Mouse (Mus musculus) stomach, postnatal 0 days (tissue): ENCODE results near the gene Slc6a11. TPM values are rescaled to one million over a fixed set of nuclear protein-coding genes. Genes with fewer than 3 reads are reported as not detected.

Experiments
- ATAC-seq: fragments of 200-750 bp; cut with Nextera tagmentation; 2 replicates; pipeline ENCODE4 v1.8.0; 2017; ENCODE audit not compliant: low FRiP score, low TSS enrichment
- DNase-seq: peaks from one replicate; pipeline ENCODE4 v3.0.0-alpha.2; 2016; ENCODE audit warnings: low spot score
- H3K27ac ChIP-seq: fragments of 300-500 bp; sonication (generic); replicated peaks from 2 replicates; pipeline ENCODE4 v1.5.1; 2014; ENCODE audit warnings: mild to moderate bottlenecking, control low read depth
- H3K27me3 ChIP-seq: fragments of 300-500 bp; sonication (generic); 2 replicates; pipeline ENCODE4 v1.6.1; 2014; ENCODE audit warnings: low read length; ENCODE audit not compliant: control insufficient read depth, insufficient read depth
- H3K36me3 ChIP-seq: fragments of 300-500 bp; sonication (generic); 2 replicates; pipeline ENCODE4 v1.6.1; 2014; ENCODE audit warnings: low read length, mixed read lengths; ENCODE audit not compliant: control insufficient read depth, insufficient read depth
- H3K4me1 ChIP-seq: fragments of 300-500 bp; sonication (generic); replicated peaks from 2 replicates; pipeline ENCODE4 v1.6.1; 2014; ENCODE audit warnings: antibody characterized with exemption; ENCODE audit not compliant: control insufficient read depth, insufficient read depth
- H3K4me2 ChIP-seq: fragments of 300-500 bp; sonication (generic); replicated peaks from 2 replicates; pipeline ENCODE4 v1.6.1; 2014; ENCODE audit warnings: low read depth, mild to moderate bottlenecking, control low read depth, moderate library complexity
- H3K4me3 ChIP-seq: fragments of 300-500 bp; sonication (generic); 2 replicates; pipeline ENCODE4 v1.5.1; 2014; ENCODE audit warnings: low read depth, low read length, control low read depth
- H3K9ac ChIP-seq: fragments of 300-500 bp; sonication (generic); 2 replicates; pipeline ENCODE4 v1.6.1; 2014; ENCODE audit warnings: mild to moderate bottlenecking, low read length, control low read depth, mixed read lengths
- H3K9me3 ChIP-seq: fragments of 300-500 bp; sonication (generic); 2 replicates; pipeline ENCODE4 v1.6.1; 2016; ENCODE audit warnings: low read length; ENCODE audit not compliant: control insufficient read depth
- CTCF ChIP-seq: IDR thresholded peaks from 2 replicates; pipeline ENCODE4 v1.5.1; 2016; ENCODE audit warnings: antibody characterized with exemption, low read depth, mild to moderate bottlenecking, moderate library complexity
- EP300 ChIP-seq: optimal IDR thresholded peaks from 2 replicates; pipeline ENCODE3; 2016; ENCODE audit warnings: antibody characterized with exemption
- WGBS: fragments of 180-500 bp; shearing (Covaris S2); extraction: QIAGEN DNeasy Blood & Tissue Kit; methylation state at CpG from one replicate; pipeline ENCODE4 v1.1.7; 2014; 5-methylcytosine and 5-hydroxymethylcytosine counted together
- polyA plus RNA-seq: library from polyadenylated mRNA; unstranded; fragments of >200 nt; fragmentation: Nextera tagmentation; extraction: Ambion mirVana; gene quantifications from 2 replicates; pipeline ENCODE4 v1.2.1, GENCODE M21; 2015

Gene Slc6a11
- polyA plus RNA-seq, 1 experiment from 2014 or later: 0.35 TPM

GRCm38 (mm10) chr6:114101923-114102322, 29.1 kb upstream of the Slc6a11 start:
- H3K4me1 ChIP-seq: no peaks in the 10 kb centered on the region
- no peak for DNase-seq
- WGBS: 72% methylated on average over 8 of the region's 8 CpGs
- no peaks in the 10 kb centered on the region for H3K27me3 ChIP-seq
- no peak for ATAC-seq
- no peaks in the 10 kb centered on the region for H3K9me3 ChIP-seq
- H3K36me3 ChIP-seq: no peaks in the 10 kb centered on the region
- H3K9ac ChIP-seq: no peak overlapping the region
- TF ChIP-seq EP300 (no peak), CTCF (no peak)
- H3K27ac ChIP-seq: no peak overlapping the region
- H3K4me3 ChIP-seq: no peak overlapping the region
- H3K4me2 ChIP-seq: no peak overlapping the region

- TF ChIP-seq EP300 (no peak), CTCF (no peak)
- H3K4me1 ChIP-seq: no peaks in the 10 kb centered on the region
- no peak overlapping the region for H3K27ac ChIP-seq
- no peak for DNase-seq
- WGBS: 74% methylated on average over 5 of the region's 5 CpGs
- no peaks in the 10 kb centered on the region for H3K36me3 ChIP-seq
- no peak overlapping the region for H3K4me2 ChIP-seq
- H3K4me3 ChIP-seq: no peak overlapping the region
- H3K27me3 ChIP-seq: no peaks in the 10 kb centered on the region
- H3K9me3 ChIP-seq: no peaks in the 10 kb centered on the region
- no peak overlapping the region for H3K9ac ChIP-seq
- no peak for ATAC-seq
Observed at GRCm38 (mm10) chr6:114119507-114119906, 11.5 kb upstream of the Slc6a11 start.

- H3K4me2 ChIP-seq: no peak overlapping the region
- DNase-seq: no peak
- no peak overlapping the region for H3K9ac ChIP-seq
- no peaks in the 10 kb centered on the region; the same call in 1 of the 2 replicates for H3K27me3 ChIP-seq
- ATAC-seq: no peak
- H3K36me3 ChIP-seq: no peaks in the 10 kb centered on the region
- TF ChIP-seq EP300: no peak
- TF ChIP-seq CTCF: no peak
- no peak overlapping the region for H3K27ac ChIP-seq
- 53% methylated on average over 5 of the region's 5 CpGs for WGBS
- H3K9me3 ChIP-seq: no peaks in the 10 kb centered on the region
- no peaks in the 10 kb centered on the region for H3K4me1 ChIP-seq
- H3K4me3 ChIP-seq: no peak overlapping the region
Observed at GRCm38 (mm10) chr6:114125530-114125929, 5.5 kb upstream of the Slc6a11 start.

- Histone ChIP-seq H3K36me3 (no peaks in the 10 kb centered on the region), H3K27me3 (no peaks in the 10 kb centered on the region; the same call in 1 of the 2 replicates), H3K4me3 (no peak overlapping the region), H3K4me2 (no peak overlapping the region), H3K4me1 (no peaks in the 10 kb centered on the region), H3K9ac (no peak overlapping the region), H3K27ac (no peak overlapping the region), H3K9me3 (no peaks in the 10 kb centered on the region)
- TF ChIP-seq CTCF: no peak
- TF ChIP-seq EP300: no peak
- ATAC-seq (no peak), DNase-seq (no peak)
- 81% methylated on average over 3 of the region's 3 CpGs for WGBS
Observed at GRCm38 (mm10) chr6:114132472-114132871, 1.4 kb downstream of the Slc6a11 start.

GRCm38 (mm10) chr6:114132916-114133315, 1.9 kb downstream of the Slc6a11 start:
- H3K4me3 ChIP-seq: no peak overlapping the region
- H3K4me2 ChIP-seq: no peak overlapping the region
- no peak overlapping the region for H3K27ac ChIP-seq
- no peak for TF ChIP-seq CTCF
- no peak for TF ChIP-seq EP300
- no peaks in the 10 kb centered on the region; the same call in 1 of the 2 replicates for H3K27me3 ChIP-seq
- no peaks in the 10 kb centered on the region for H3K9me3 ChIP-seq
- no peak overlapping the region for H3K9ac ChIP-seq
- DNase-seq (no peak), ATAC-seq (no peak)
- no peaks in the 10 kb centered on the region for H3K36me3 ChIP-seq
- H3K4me1 ChIP-seq: no peaks in the 10 kb centered on the region
- 76% methylated on average over 8 of the region's 8 CpGs for WGBS

GRCm38 (mm10) chr6:114138970-114139369, 7.9 kb downstream of the Slc6a11 start:
- H3K27ac ChIP-seq: no peak overlapping the region
- H3K9ac ChIP-seq: no peak overlapping the region
- WGBS: 80% methylated on average over 8 of the region's 8 CpGs
- H3K36me3 ChIP-seq: no peaks in the 10 kb centered on the region
- H3K4me3 ChIP-seq: no peak overlapping the region
- no peak for DNase-seq
- TF ChIP-seq CTCF (no peak), EP300 (no peak)
- H3K4me1 ChIP-seq: no peaks in the 10 kb centered on the region
- H3K27me3 ChIP-seq: no peaks in the 10 kb centered on the region
- no peak overlapping the region for H3K4me2 ChIP-seq
- no peaks in the 10 kb centered on the region for H3K9me3 ChIP-seq
- ATAC-seq: no peak
